Mouse (Mus musculus) forebrain, embryonic 10.5 days (tissue): Measurements from ENCODE around the gene Ttc7b. TPM values are rescaled to one million over a fixed set of nuclear protein-coding genes. Genes with fewer than 3 reads are reported as not detected.

ENCODE experiments used
- DNase-seq: peaks from one replicate; pipeline ENCODE4 v3.0.0-alpha.2; 2017; ENCODE audit warnings: low spot score; ENCODE audit errors: extremely low spot score
- H3K27ac ChIP-seq: fragments of 300-500 bp; sonication (generic); 2 replicates; pipeline ENCODE4 v1.5.1; 2016; ENCODE audit warnings: mild to moderate bottlenecking
- H3K27me3 ChIP-seq: fragments of 300-500 bp; sonication (generic); 2 replicates; pipeline ENCODE4 v1.6.1; 2016; ENCODE audit warnings: mild to moderate bottlenecking; ENCODE audit not compliant: poor library complexity, severe bottlenecking
- H3K36me3 ChIP-seq: fragments of 300-500 bp; sonication (generic); replicated peaks from 2 replicates; pipeline ENCODE4 v1.6.1; 2016; ENCODE audit warnings: mild to moderate bottlenecking, moderate library complexity
- H3K4me1 ChIP-seq: fragments of 300-500 bp; sonication (generic); 2 replicates; pipeline ENCODE4 v1.6.1; 2016
- H3K4me3 ChIP-seq: fragments of 300-500 bp; sonication (generic); 2 replicates; pipeline ENCODE4 v1.5.1; 2016; ENCODE audit warnings: mild to moderate bottlenecking, moderate library complexity
- H3K9me3 ChIP-seq: fragments of 300-500 bp; sonication (generic); 2 replicates; pipeline ENCODE4 v1.6.1; 2016; ENCODE audit warnings: mild to moderate bottlenecking, moderate library complexity
- WGBS: fragments of 180-500 bp; shearing (Covaris S2); methylation state at CpG from one replicate; pipeline ENCODE4 v1.1.7; 2016; 5-methylcytosine and 5-hydroxymethylcytosine counted together
- polyA plus RNA-seq: library from polyadenylated mRNA; unstranded; fragments of >200 nt; fragmentation: Nextera tagmentation; extraction: Ambion mirVana; gene quantifications from 2 replicates; pipeline ENCODE4 v1.2.1, GENCODE M21; 2016

Ttc7b gene
- polyA plus RNA-seq, 1 experiment from 2014 or later, result 5.5 TPM

- Histone ChIP-seq H3K4me1 (peaks cover 22% of the 10 kb centered on the region), H3K36me3 (no peaks in the 10 kb centered on the region), H3K4me3 (no peak overlapping the region), H3K27ac (peak overlapping the region; percentile 60; the same call in 1 of the 2 replicates), H3K9me3 (no peaks in the 10 kb centered on the region), H3K27me3 (no peaks in the 10 kb centered on the region)
- 57% methylated on average over 12 of the region's 12 CpGs for WGBS
- DNase-seq, result no peak
Measured at GRCm38 (mm10) chr12:100535028-100535427, 14.4 kb upstream of the Ttc7b start.

GRCm38 (mm10) chr12:100534028-100534427, 13.4 kb upstream of the Ttc7b start:
- WGBS, result 35% methylated on average over 3 of the region's 3 CpGs
- no peak for DNase-seq
- Histone ChIP-seq H3K4me1 (peaks cover 29% of the 10 kb centered on the region), H3K27me3 (no peaks in the 10 kb centered on the region), H3K36me3 (no peaks in the 10 kb centered on the region), H3K9me3 (no peaks in the 10 kb centered on the region), H3K4me3 (no peak overlapping the region), H3K27ac (peak overlapping the region; percentile 60; the same call in 1 of the 2 replicates)

- Histone ChIP-seq H3K9me3 (no peaks in the 10 kb centered on the region), H3K4me1 (peaks cover 37% of the 10 kb centered on the region), H3K36me3 (no peaks in the 10 kb centered on the region), H3K27ac (no peak overlapping the region), H3K4me3 (no peak overlapping the region), H3K27me3 (no peaks in the 10 kb centered on the region)
- WGBS, result 79% methylated on average over 4 of the region's 4 CpGs
- no peak for DNase-seq
Measured at GRCm38 (mm10) chr12:100533209-100533608, 12.6 kb upstream of the Ttc7b start.

- no peaks in the 10 kb centered on the region for H3K36me3 ChIP-seq
- no peak overlapping the region for H3K4me3 ChIP-seq
- peaks cover 51% of the 10 kb centered on the region for H3K4me1 ChIP-seq
- H3K9me3 ChIP-seq, result no peaks in the 10 kb centered on the region
- no peaks in the 10 kb centered on the region for H3K27me3 ChIP-seq
- no peak for DNase-seq
- no peak overlapping the region for H3K27ac ChIP-seq
- 76% methylated on average over 1 of the region's 1 CpGs for WGBS
Measured at GRCm38 (mm10) chr12:100531740-100532139, 11.1 kb upstream of the Ttc7b start.

- no peak overlapping the region for H3K27ac ChIP-seq
- no peak for DNase-seq
Measured at GRCm38 (mm10) chr12:100530871-100531270, 10.2 kb upstream of the Ttc7b start.

GRCm38 (mm10) chr12:100529651-100530050, 9.0 kb upstream of the Ttc7b start:
- Histone ChIP-seq H3K36me3 (no peaks in the 10 kb centered on the region), H3K9me3 (no peaks in the 10 kb centered on the region), H3K4me3 (no peak overlapping the region), H3K27ac (peak overlapping the region; percentile 59), H3K4me1 (peaks cover 44% of the 10 kb centered on the region), H3K27me3 (no peaks in the 10 kb centered on the region)
- no peak for DNase-seq
- 74% methylated on average over 5 of the region's 5 CpGs for WGBS

More at GRCm38 (mm10) chr12:100530871-100531270, 10.2 kb upstream of the Ttc7b start:
- Histone ChIP-seq H3K27me3 (no peaks in the 10 kb centered on the region), H3K36me3 (no peaks in the 10 kb centered on the region), H3K9me3 (no peaks in the 10 kb centered on the region), H3K4me1 (peaks cover 51% of the 10 kb centered on the region), H3K4me3 (no peak overlapping the region)
- WGBS, result 88% methylated on average over 5 of the region's 5 CpGs

GRCm38 (mm10) chr12:100529172-100529571, 8.5 kb upstream of the Ttc7b start:
- peak overlapping the region; percentile 59 for H3K27ac ChIP-seq
- H3K4me1 ChIP-seq, result peaks cover 39% of the 10 kb centered on the region
- DNase-seq, result no peak
- WGBS, result 27% methylated on average over 8 of the region's 8 CpGs
- H3K27me3 ChIP-seq, result no peaks in the 10 kb centered on the region
- H3K9me3 ChIP-seq, result no peaks in the 10 kb centered on the region
- no peak overlapping the region for H3K4me3 ChIP-seq
- no peaks in the 10 kb centered on the region for H3K36me3 ChIP-seq

GRCm38 (mm10) chr12:100528246-100528645, 7.6 kb upstream of the Ttc7b start:
- no peak overlapping the region for H3K4me3 ChIP-seq
- no peaks in the 10 kb centered on the region for H3K9me3 ChIP-seq
- no peaks in the 10 kb centered on the region for H3K27me3 ChIP-seq
- WGBS, result 69% methylated on average over 3 of the region's 3 CpGs
- no peaks in the 10 kb centered on the region for H3K36me3 ChIP-seq
- H3K4me1 ChIP-seq, result peaks cover 35% of the 10 kb centered on the region
- peak overlapping the region; percentile 59 for H3K27ac ChIP-seq
- no peak for DNase-seq

- Histone ChIP-seq H3K4me3 (peak overlapping the region; percentile 35), H3K36me3 (no peaks in the 10 kb centered on the region), H3K27ac (peak overlapping the region; percentile 59; the same call in 1 of the 2 replicates), H3K9me3 (no peaks in the 10 kb centered on the region), H3K4me1 (peaks cover 35% of the 10 kb centered on the region), H3K27me3 (no peaks in the 10 kb centered on the region)
- WGBS, result 10% methylated on average over 9 of the region's 9 CpGs
- DNase-seq, result peak; percentile 69
Measured at GRCm38 (mm10) chr12:100527753-100528152, 7.1 kb upstream of the Ttc7b start.

GRCm38 (mm10) chr12:100527241-100527640, 6.6 kb upstream of the Ttc7b start:
- Histone ChIP-seq H3K27me3 (no peaks in the 10 kb centered on the region), H3K4me1 (peaks cover 35% of the 10 kb centered on the region), H3K9me3 (no peaks in the 10 kb centered on the region), H3K36me3 (no peaks in the 10 kb centered on the region), H3K4me3 (peak overlapping the region; percentile 35), H3K27ac (no peak overlapping the region)
- DNase-seq, result peak; percentile 13
- 79% methylated on average over 9 of the region's 9 CpGs for WGBS

- Histone ChIP-seq H3K9me3 (no peaks in the 10 kb centered on the region), H3K4me3 (no peak overlapping the region), H3K27ac (no peak overlapping the region), H3K36me3 (no peaks in the 10 kb centered on the region), H3K4me1 (peaks cover 38% of the 10 kb centered on the region), H3K27me3 (peaks cover 10% of the 10 kb centered on the region)
- 78% methylated on average over 1 of the region's 1 CpGs for WGBS
- DNase-seq, result peak; percentile 12
Measured at GRCm38 (mm10) chr12:100525939-100526338, 5.3 kb upstream of the Ttc7b start.

GRCm38 (mm10) chr12:100520077-100520793, 391 bp downstream of the Ttc7b start:
- Histone ChIP-seq H3K36me3 (peaks cover 28% of the 10 kb centered on the region), H3K27ac (peak overlapping the region; percentile 93), H3K9me3 (no peaks in the 10 kb centered on the region), H3K4me3 (peak overlapping the region; percentile 72), H3K27me3 (peaks cover 10% of the 10 kb centered on the region), H3K4me1 (peaks cover 24% of the 10 kb centered on the region)
- peak; percentile 64 for DNase-seq
- 4% methylated on average over 76 of the region's 76 CpGs for WGBS

GRCm38 (mm10) chr12:100519684-100520076, 946 bp downstream of the Ttc7b start:
- no peak for DNase-seq
- Histone ChIP-seq H3K27ac (peak overlapping the region; percentile 93), H3K36me3 (peaks cover 28% of the 10 kb centered on the region), H3K4me3 (peak overlapping the region; percentile 72), H3K9me3 (no peaks in the 10 kb centered on the region), H3K27me3 (peaks cover 10% of the 10 kb centered on the region), H3K4me1 (peaks cover 24% of the 10 kb centered on the region)
- 60% methylated on average over 7 of the region's 7 CpGs for WGBS
